Mouse (Mus musculus) lung, postnatal 36 days (tissue): ENCODE data around the gene 2610044O15Rik8.

Source experiments
- DNase-seq: peaks from one replicate; pipeline ENCODE4 v3.0.0; 2022; ENCODE audit warnings: mixed read lengths

The 2610044O15Rik8 gene

DNA sequence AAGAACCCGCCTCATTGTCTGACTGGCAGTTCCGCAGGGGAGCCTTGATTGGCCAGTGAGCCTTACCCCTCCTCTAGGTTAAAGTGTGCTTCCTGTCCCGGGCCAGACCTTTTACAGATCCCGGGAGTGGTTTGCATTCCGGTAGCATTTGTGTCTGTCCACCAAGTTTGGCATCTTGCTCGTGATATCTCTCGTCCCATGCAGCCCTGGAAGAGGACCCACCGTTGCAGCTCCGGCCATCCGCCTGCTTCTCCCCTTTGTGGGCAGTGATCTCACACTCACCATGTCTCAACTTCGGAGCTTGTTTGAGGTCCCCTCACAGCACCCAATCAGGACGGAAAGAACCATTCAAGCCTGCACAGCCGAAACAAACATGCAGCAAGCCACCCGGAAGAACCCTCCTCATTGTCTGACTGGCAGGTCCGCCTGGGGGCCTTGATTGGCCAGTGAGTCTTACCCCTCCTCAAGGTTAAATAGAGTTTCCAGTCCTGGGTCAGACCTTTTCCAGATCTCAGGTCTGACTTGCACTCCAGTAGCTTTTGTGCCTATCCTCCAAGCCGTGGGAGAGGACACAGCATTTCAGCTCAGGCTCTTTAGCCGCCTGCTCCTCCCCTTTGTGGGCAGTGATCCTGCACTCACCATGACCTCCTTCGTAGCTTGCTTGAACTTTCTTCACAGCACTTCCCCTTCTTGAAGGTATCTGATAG is at the start of gene 2610044O15Rik8:
Gene 2610044O15Rik8, minus strand, starts transcription at position 380 of the 707 bp plus-strand sequence.
- DNase-seq: peak; percentile 92

DNA sequence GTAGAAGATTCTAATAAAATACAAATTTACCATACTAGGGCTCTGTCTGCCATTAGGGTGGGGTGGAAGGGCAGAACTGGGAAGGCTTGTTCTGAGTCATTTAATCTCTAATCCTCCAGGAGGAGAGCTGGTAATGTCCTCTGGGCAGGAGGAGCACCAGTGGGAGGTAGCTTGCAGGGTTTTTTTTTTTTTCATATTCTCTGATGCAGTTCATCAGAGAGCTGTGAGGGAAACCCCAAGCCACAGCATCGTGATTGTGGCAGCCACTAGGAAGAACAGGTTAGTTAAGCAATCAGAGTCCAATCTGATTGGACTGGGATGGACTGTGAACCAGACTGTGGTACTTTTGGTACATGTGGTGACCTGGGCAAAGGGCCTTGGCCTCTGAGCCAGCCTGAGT is 31.7 kb upstream of the 2610044O15Rik8 start:
- no peak for DNase-seq

GRCm38 (mm10) chr8:129264296-129264695 is 30.1 kb upstream of the 2610044O15Rik8 start:
- DNase-seq: no peak

GRCm38 (mm10) chr8:129263211-129263927 is 29.2 kb upstream of the 2610044O15Rik8 start:
- peak; percentile 91 for DNase-seq

DNA sequence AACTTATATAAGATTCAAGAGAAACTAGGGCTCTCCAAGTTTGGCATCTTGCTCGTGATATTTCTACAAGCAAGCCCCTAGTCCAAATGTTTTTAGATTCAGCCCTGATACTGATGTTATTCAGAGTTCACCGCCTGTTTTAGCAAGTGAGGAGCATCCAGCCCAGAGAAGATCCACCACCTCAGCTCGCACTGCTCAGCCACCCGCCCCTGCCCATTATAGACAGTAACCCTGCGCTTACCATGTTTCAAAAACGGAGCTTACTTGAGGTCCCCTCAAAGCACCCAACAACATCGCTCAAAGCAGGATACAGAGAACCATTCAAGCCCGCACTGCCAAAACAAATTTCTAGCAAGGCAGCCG is 561 bp downstream of the 2610044O15Rik8 start:
- no peak for DNase-seq
